Mouse (Mus musculus): ENCODE measurements around the gene Fancd2. TPM values are rescaled to one million over a fixed set of nuclear protein-coding genes. Genes with fewer than 3 reads are reported as not detected.

The Fancd2 gene
- polyA plus RNA-seq, 1 experiment from 2014 or later, result 10.7 TPM

DNA sequence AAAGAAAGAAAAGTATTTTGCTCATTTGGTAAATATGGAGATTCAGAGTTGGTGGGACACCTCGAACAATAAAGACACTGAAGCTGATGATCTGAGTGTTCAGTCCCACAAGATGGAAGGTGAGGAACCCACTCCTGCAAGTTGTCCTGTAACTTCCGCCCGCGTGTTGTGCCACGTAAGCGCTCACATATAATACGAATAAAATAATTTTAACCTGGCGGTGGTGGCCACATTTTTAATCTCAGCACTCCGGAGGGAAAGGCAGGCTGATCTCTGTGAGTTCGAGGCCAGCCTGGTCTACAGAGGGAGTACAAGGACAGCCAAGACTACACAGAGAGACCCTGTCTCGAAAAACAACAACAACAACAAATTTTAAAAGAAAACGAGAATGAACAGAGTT, 72.5 kb downstream of the Fancd2 start:
- WGBS, result 57% methylated on average over 12 of the region's 12 CpGs
- 0 out of 2 replicates have a peak, but pooled peaks cover 4% of the 10 kb centered on the region for H3K36me3 ChIP-seq (ENCODE audit: insufficient read depth, low read length)
- H3K4me3 ChIP-seq (ENCODE audit: low read length), result peak overlapping the region; percentile 88
- H3K9ac ChIP-seq (replicated peaks; ENCODE audit: low read length), result peak overlapping the region; percentile 90
- H3K4me2 ChIP-seq (replicated peaks; ENCODE audit: low read depth, low read length), result peak overlapping the region; percentile 80
- no peak; the same call in 1 of the 2 replicates for ATAC-seq (ENCODE audit: low FRiP score, low TSS enrichment)
- H3K9me3 ChIP-seq (ENCODE audit: low read length), result no peaks in the 10 kb centered on the region
- H3K27me3 ChIP-seq (ENCODE audit: insufficient read depth, low read length), result no peaks in the 10 kb centered on the region
- peak overlapping the region; percentile 86; the same call in 1 of the 2 replicates for H3K27ac ChIP-seq (ENCODE audit: low read length)
- H3K4me1 ChIP-seq (ENCODE audit: insufficient read depth, low read length), result peaks cover 16% of the 10 kb centered on the region; the same call in 1 of the 2 replicates

GRCm38 (mm10) chr6:113604432-113605223, 73.1 kb downstream of the Fancd2 start, which contains the start of gene Brk1:
TSS of gene Brk1 (plus strand) at chr6:113604772.
- Histone ChIP-seq H3K4me3 (ENCODE audit: low read length) (peak within 1 kb of the TSS; percentile 88), H3K9ac (replicated peaks; ENCODE audit: low read length) (peak within 1 kb of the TSS; percentile 90), H3K27ac (ENCODE audit: low read length) (peak within 1 kb of the TSS; percentile 86), H3K9me3 (ENCODE audit: low read length) (no peaks in the 10 kb centered on the region), H3K4me1 (ENCODE audit: insufficient read depth, low read length) (peaks cover 16% of the 10 kb centered on the region; the same call in 1 of the 2 replicates), H3K27me3 (ENCODE audit: insufficient read depth, low read length) (no peaks in the 10 kb centered on the region), H3K4me2 (replicated peaks; ENCODE audit: low read depth, low read length) (peak within 1 kb of the TSS; percentile 80), H3K36me3 (ENCODE audit: insufficient read depth, low read length) (0 out of 2 replicates have a peak, but pooled peaks cover 4% of the 10 kb centered on the region)
- peak; percentile 91 for ATAC-seq (ENCODE audit: low FRiP score, low TSS enrichment)
- WGBS, result under 1% methylated on average over 65 of the region's 65 CpGs

GRCm38 (mm10) chr6:113605224-113605545, 73.7 kb downstream of the Fancd2 start:
- peak overlapping the region; percentile 86 for H3K27ac ChIP-seq (ENCODE audit: low read length)
- peaks cover 16% of the 10 kb centered on the region; the same call in 1 of the 2 replicates for H3K4me1 ChIP-seq (ENCODE audit: insufficient read depth, low read length)
- no peak; the same call in 1 of the 2 replicates for ATAC-seq (ENCODE audit: low FRiP score, low TSS enrichment)
- H3K9me3 ChIP-seq (ENCODE audit: low read length), result no peaks in the 10 kb centered on the region
- H3K36me3 ChIP-seq (ENCODE audit: insufficient read depth, low read length), result 0 out of 2 replicates have a peak, but pooled peaks cover 4% of the 10 kb centered on the region
- peak overlapping the region; percentile 80 for H3K4me2 ChIP-seq (replicated peaks; ENCODE audit: low read depth, low read length)
- 2% methylated on average over 10 of the region's 10 CpGs for WGBS
- H3K4me3 ChIP-seq (ENCODE audit: low read length), result peak overlapping the region; percentile 88
- H3K9ac ChIP-seq (replicated peaks; ENCODE audit: low read length), result peak overlapping the region; percentile 90
- no peaks in the 10 kb centered on the region for H3K27me3 ChIP-seq (ENCODE audit: insufficient read depth, low read length)

- Histone ChIP-seq H3K9me3 (ENCODE audit: low read length) (no peaks in the 10 kb centered on the region), H3K4me2 (replicated peaks; ENCODE audit: low read depth, low read length) (no peak overlapping the region), H3K4me1 (ENCODE audit: insufficient read depth, low read length) (peaks cover 12% of the 10 kb centered on the region; the same call in 1 of the 2 replicates), H3K9ac (replicated peaks; ENCODE audit: low read length) (no peak overlapping the region), H3K36me3 (ENCODE audit: insufficient read depth, low read length) (peaks cover 19% of the 10 kb centered on the region), H3K27ac (ENCODE audit: low read length) (no peak overlapping the region), H3K4me3 (ENCODE audit: low read length) (no peak overlapping the region), H3K27me3 (ENCODE audit: insufficient read depth, low read length) (no peaks in the 10 kb centered on the region)
- 60% methylated on average over 6 of the region's 6 CpGs for WGBS
- ATAC-seq (ENCODE audit: low FRiP score, low TSS enrichment), result no peak
These were observed 77.4 kb downstream of the Fancd2 start for GRCm38 (mm10) chr6:113608871-113609270.

DNA sequence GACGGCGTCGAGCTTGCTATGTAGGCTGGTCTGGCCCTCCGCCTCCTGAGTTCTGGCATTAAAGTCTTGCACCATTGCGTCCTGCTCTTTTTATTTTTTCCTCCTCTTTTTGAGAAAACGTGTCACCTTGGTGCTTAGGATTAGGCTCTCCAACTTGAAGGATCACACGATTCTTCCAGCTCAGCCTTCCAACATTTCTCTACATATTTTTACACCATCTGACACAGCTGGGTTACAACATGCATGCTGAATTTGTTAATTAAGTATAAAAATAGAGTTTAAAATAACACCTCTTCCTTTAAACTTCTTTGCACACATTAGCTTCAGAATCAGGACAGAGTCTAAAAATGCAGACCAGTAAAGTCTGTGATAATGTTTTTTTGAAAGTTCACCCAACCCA, 77.8 kb downstream of the Fancd2 start:
- ATAC-seq (ENCODE audit: low FRiP score, low TSS enrichment), result no peak

DNA sequence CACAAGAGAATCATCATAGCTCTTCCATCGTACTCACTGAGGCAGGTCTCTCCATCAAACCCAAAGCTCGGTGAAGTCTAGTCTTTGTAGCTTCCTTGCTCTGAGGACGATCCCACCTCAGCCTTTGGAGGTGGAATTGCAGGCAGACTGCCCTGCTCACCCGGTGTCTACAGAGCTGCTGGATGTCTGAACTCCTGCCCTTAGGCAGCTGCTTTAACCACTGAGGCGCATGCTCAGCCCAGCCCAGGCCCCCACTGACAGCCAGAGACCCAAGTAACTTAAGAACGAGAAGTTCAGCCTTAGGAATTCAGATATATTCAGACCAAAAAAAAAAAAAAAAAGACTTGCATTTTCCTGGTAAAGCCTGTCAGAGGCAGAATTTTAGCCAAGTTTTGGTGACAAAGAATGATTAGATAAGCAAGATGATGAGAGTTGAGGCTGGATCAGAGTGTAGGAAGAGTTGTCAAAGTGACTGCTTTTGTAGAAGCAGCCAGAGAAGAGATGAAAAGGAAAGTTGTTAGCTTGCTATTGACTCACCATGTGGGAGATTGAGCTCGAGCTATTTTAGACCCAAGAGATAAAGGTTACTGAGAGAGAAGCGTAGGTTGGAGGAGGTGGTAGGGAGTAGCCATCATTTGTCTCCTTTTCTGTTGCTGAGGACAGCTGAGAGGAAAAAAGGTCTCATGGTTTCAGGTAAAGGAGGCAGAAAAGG, 80.9 kb downstream of the Fancd2 start:
- H3K9me3 ChIP-seq (ENCODE audit: low read length), result no peaks in the 10 kb centered on the region
- no peak overlapping the region for H3K27ac ChIP-seq (ENCODE audit: low read length)
- H3K4me3 ChIP-seq (ENCODE audit: low read length), result no peak overlapping the region
- H3K4me2 ChIP-seq (replicated peaks; ENCODE audit: low read depth, low read length), result no peak overlapping the region
- ATAC-seq (ENCODE audit: low FRiP score, low TSS enrichment), result no peak
- WGBS, result 80% methylated on average over 8 of the region's 8 CpGs
- H3K9ac ChIP-seq (replicated peaks; ENCODE audit: low read length), result no peak overlapping the region
- peaks cover 47% of the 10 kb centered on the region for H3K36me3 ChIP-seq (ENCODE audit: insufficient read depth, low read length)
- no peaks in the 10 kb centered on the region for H3K27me3 ChIP-seq (ENCODE audit: insufficient read depth, low read length)
- H3K4me1 ChIP-seq (ENCODE audit: insufficient read depth, low read length), result no peaks in the 10 kb centered on the region

More for the DNA sequence above, 77.8 kb downstream of the Fancd2 start:
- Histone ChIP-seq H3K9me3 (ENCODE audit: low read length) (no peaks in the 10 kb centered on the region), H3K4me3 (ENCODE audit: low read length) (no peak overlapping the region), H3K27ac (ENCODE audit: low read length) (no peak overlapping the region), H3K36me3 (ENCODE audit: insufficient read depth, low read length) (peaks cover 23% of the 10 kb centered on the region), H3K9ac (replicated peaks; ENCODE audit: low read length) (no peak overlapping the region), H3K4me1 (ENCODE audit: insufficient read depth, low read length) (peaks cover 12% of the 10 kb centered on the region; the same call in 1 of the 2 replicates), H3K4me2 (replicated peaks; ENCODE audit: low read depth, low read length) (no peak overlapping the region), H3K27me3 (ENCODE audit: insufficient read depth, low read length) (no peaks in the 10 kb centered on the region)
- 90% methylated on average over 7 of the region's 7 CpGs for WGBS

DNA sequence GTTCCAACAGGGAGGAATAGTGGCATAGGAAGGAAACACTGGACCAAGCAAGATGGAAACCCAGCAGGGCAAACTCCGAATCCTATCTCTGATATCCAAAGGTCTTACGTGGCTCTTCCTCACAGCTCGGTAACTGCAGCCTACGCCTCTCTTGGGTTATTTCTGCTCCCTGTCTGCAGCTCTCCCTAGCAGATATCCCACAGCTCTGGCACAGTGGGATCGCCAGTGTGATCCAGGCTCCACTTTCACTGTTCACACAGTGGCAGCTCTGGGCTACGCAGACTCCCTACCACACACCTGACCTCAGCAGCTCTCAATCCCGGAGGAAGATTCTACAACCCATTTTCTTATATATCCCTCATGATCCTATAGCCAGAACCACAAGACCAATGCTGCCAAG, 82.7 kb downstream of the Fancd2 start:
- H3K27me3 ChIP-seq (ENCODE audit: insufficient read depth, low read length), result no peaks in the 10 kb centered on the region
- no peak overlapping the region for H3K4me3 ChIP-seq (ENCODE audit: low read length)
- H3K4me2 ChIP-seq (replicated peaks; ENCODE audit: low read depth, low read length), result no peak overlapping the region
- no peaks in the 10 kb centered on the region for H3K4me1 ChIP-seq (ENCODE audit: insufficient read depth, low read length)
- H3K9me3 ChIP-seq (ENCODE audit: low read length), result no peaks in the 10 kb centered on the region
- no peak overlapping the region for H3K27ac ChIP-seq (ENCODE audit: low read length)
- 97% methylated on average over 7 of the region's 7 CpGs for WGBS
- peaks cover 58% of the 10 kb centered on the region for H3K36me3 ChIP-seq (ENCODE audit: insufficient read depth, low read length)
- ATAC-seq (ENCODE audit: low FRiP score, low TSS enrichment), result no peak
- H3K9ac ChIP-seq (replicated peaks; ENCODE audit: low read length), result no peak overlapping the region

- Histone ChIP-seq H3K4me1 (ENCODE audit: insufficient read depth, low read length) (no peaks in the 10 kb centered on the region), H3K4me3 (ENCODE audit: low read length) (no peak overlapping the region), H3K9me3 (ENCODE audit: low read length) (no peaks in the 10 kb centered on the region), H3K27me3 (ENCODE audit: insufficient read depth, low read length) (no peaks in the 10 kb centered on the region), H3K36me3 (ENCODE audit: insufficient read depth, low read length) (peaks cover 58% of the 10 kb centered on the region), H3K4me2 (replicated peaks; ENCODE audit: low read depth, low read length) (no peak overlapping the region), H3K27ac (ENCODE audit: low read length) (no peak overlapping the region), H3K9ac (replicated peaks; ENCODE audit: low read length) (no peak overlapping the region)
- ATAC-seq (ENCODE audit: low FRiP score, low TSS enrichment), result no peak
- 97% methylated on average over 8 of the region's 8 CpGs for WGBS
These were observed 83.5 kb downstream of the Fancd2 start for GRCm38 (mm10) chr6:113614997-113615396.

DNA sequence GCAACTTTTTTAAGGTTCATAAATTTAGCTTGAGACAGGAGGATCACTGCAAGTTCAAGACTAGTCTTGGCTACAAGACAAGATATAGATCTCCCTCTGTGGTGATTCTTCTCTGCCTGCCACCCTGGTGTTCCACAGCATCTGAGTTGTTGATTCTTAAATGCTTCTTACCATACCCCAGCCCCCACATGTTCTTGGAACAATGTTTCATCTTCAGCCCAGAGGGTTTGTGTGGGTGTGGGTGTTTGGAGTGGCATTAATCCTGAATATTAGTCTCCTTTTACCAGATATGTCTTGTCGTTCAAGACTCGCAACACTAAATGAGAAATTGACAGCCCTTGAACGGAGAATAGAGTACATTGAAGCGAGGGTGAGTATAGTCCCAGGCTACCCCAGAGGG, 84.0 kb downstream of the Fancd2 start:
- no peak overlapping the region for H3K4me3 ChIP-seq (ENCODE audit: low read length)
- H3K27ac ChIP-seq (ENCODE audit: low read length), result no peak overlapping the region
- H3K4me2 ChIP-seq (replicated peaks; ENCODE audit: low read depth, low read length), result no peak overlapping the region
- no peaks in the 10 kb centered on the region for H3K27me3 ChIP-seq (ENCODE audit: insufficient read depth, low read length)
- no peak overlapping the region for H3K9ac ChIP-seq (replicated peaks; ENCODE audit: low read length)
- no peak for ATAC-seq (ENCODE audit: low FRiP score, low TSS enrichment)
- H3K9me3 ChIP-seq (ENCODE audit: low read length), result no peaks in the 10 kb centered on the region
- no peaks in the 10 kb centered on the region for H3K4me1 ChIP-seq (ENCODE audit: insufficient read depth, low read length)
- peaks cover 55% of the 10 kb centered on the region for H3K36me3 ChIP-seq (ENCODE audit: insufficient read depth, low read length)
- WGBS, result 91% methylated on average over 4 of the region's 4 CpGs
